Mouse (Mus musculus) CH12.LX (cell line): ENCODE results near the gene Rgs12. TPM values are rescaled to one million over a fixed set of nuclear protein-coding genes. Genes with fewer than 3 reads are reported as not detected.

Experiments used
- DNase-seq: peaks from one replicate; pipeline ENCODE4 v3.0.0-alpha.2; 2013; ENCODE audit errors: extremely low read depth
- H3K27ac ChIP-seq: 2 replicates; pipeline ENCODE4 v1.5.1; 2012; ENCODE audit warnings: low read depth, mild to moderate bottlenecking, control low read depth, moderate library complexity; ENCODE audit not compliant: insufficient read depth
- H3K27me3 ChIP-seq: replicated peaks from 2 replicates; pipeline ENCODE3; 2012; ENCODE audit warnings: inconsistent platforms
- H3K36me3 ChIP-seq, 2 experiments: replicated peaks in 1 of 2; 2 replicates each; pipeline versions ENCODE3 to v1.6.1; 2012; ENCODE audit warnings: inconsistent platforms in 1 of 2, low read length in 1 of 2, mild to moderate bottlenecking in 1 of 2, mixed read lengths in 1 of 2, moderate library complexity in 1 of 2; ENCODE audit not compliant: control insufficient read depth in 1 of 2, insufficient read depth in 1 of 2
- H3K4me1 ChIP-seq, 2 experiments: 2 replicates each; pipeline ENCODE4 v1.6.1; 2012; ENCODE audit warnings: inconsistent platforms in 1 of 2, moderate library complexity in 1 of 2; ENCODE audit not compliant: insufficient read depth in 2 of 2, control insufficient read depth in 1 of 2
- H3K4me2 ChIP-seq: 2 replicates; pipeline ENCODE4 v1.6.1; 2012; ENCODE audit warnings: low read depth, mild to moderate bottlenecking, control low read depth; ENCODE audit not compliant: poor library complexity, insufficient read depth, severe bottlenecking
- H3K4me3 ChIP-seq, 3 experiments: fragments of 150-350 bp in 1 of 3; sonication (generic) in 1 of 3; replicated peaks in 1 of 3; 2 replicates each; pipeline versions ENCODE3 to v1.5.1; 2011 to 2012; ENCODE audit warnings: low read depth in 2 of 3, low read length in 2 of 3, mild to moderate bottlenecking in 2 of 3, moderate library complexity in 2 of 3, control low read depth in 1 of 3, improper control_type of control experiment in 1 of 3, inconsistent platforms in 1 of 3, mixed read lengths in 1 of 3; ENCODE audit not compliant: poor library complexity in 1 of 3
- H3K79me2 ChIP-seq: replicated peaks from 2 replicates; pipeline ENCODE4 v1.6.1; 2012; ENCODE audit warnings: mild to moderate bottlenecking, moderate library complexity; ENCODE audit not compliant: control insufficient read depth, poor library complexity, insufficient read depth, severe bottlenecking; ENCODE audit errors: extremely low read depth
- H3K9ac ChIP-seq: 2 replicates; pipeline ENCODE4 v1.6.1; 2012; ENCODE audit warnings: low read depth, mild to moderate bottlenecking, control low read depth, moderate library complexity; ENCODE audit not compliant: insufficient read depth
- H3K9me3 ChIP-seq: replicated peaks from 2 replicates; pipeline ENCODE3; 2012; ENCODE audit warnings: low read length, inconsistent platforms, mixed read lengths
- CTCF ChIP-seq, 2 experiments: IDR thresholded peaks in 1 of 2; conservative IDR thresholded peaks in 1 of 2; 2 replicates each; pipeline ENCODE4 v1.5.1; 2011 to 2012; ENCODE audit warnings: low read depth in 2 of 2, low read length in 2 of 2, improper control_type of control experiment in 1 of 2, inconsistent platforms in 1 of 2, mild to moderate bottlenecking in 1 of 2, moderate library complexity in 1 of 2
- E2F4 ChIP-seq: IDR thresholded peaks from 2 replicates; pipeline ENCODE4 v1.6.1; 2011; ENCODE audit warnings: low read depth, low read length, improper control_type of control experiment; ENCODE audit not compliant: insufficient replicate concordance
- ELF1 ChIP-seq: IDR thresholded peaks from 2 replicates; pipeline ENCODE4 v1.6.1; 2014; ENCODE audit warnings: low read depth, mild to moderate bottlenecking, inconsistent platforms, low read length, improper control_type of control experiment
- EP300 ChIP-seq: IDR thresholded peaks from 2 replicates; pipeline ENCODE4 v1.6.1; 2011; ENCODE audit warnings: low read length, improper control_type of control experiment
- GABPA ChIP-seq: IDR thresholded peaks from 2 replicates; pipeline ENCODE4 v1.6.1; 2012; ENCODE audit warnings: low read depth, low read length, improper control_type of control experiment, inconsistent platforms; ENCODE audit not compliant: insufficient replicate concordance
- HCFC1 ChIP-seq: IDR thresholded peaks from 2 replicates; pipeline ENCODE4 v1.6.1; 2012; ENCODE audit warnings: low read depth, mild to moderate bottlenecking, inconsistent platforms, low read length, improper control_type of control experiment
- IRF4 ChIP-seq: IDR thresholded peaks from 2 replicates; pipeline ENCODE4 v1.6.1; 2014; ENCODE audit warnings: low read depth, mild to moderate bottlenecking, inconsistent platforms, low read length, improper control_type of control experiment
- JUND ChIP-seq: conservative IDR thresholded peaks from 2 replicates; pipeline ENCODE4 v1.6.1; 2011; ENCODE audit warnings: low read depth, low read length, improper control_type of control experiment
- KAT2A ChIP-seq: IDR thresholded peaks from 2 replicates; pipeline ENCODE4 v1.6.1; 2012; ENCODE audit warnings: low read length, improper control_type of control experiment, inconsistent platforms; ENCODE audit not compliant: insufficient replicate concordance
- MAFK ChIP-seq: IDR thresholded peaks from 2 replicates; pipeline ENCODE4 v1.6.1; 2011; ENCODE audit warnings: low read length, improper control_type of control experiment; ENCODE audit not compliant: insufficient replicate concordance
- MAZ ChIP-seq: IDR thresholded peaks from 2 replicates; pipeline ENCODE4 v1.6.1; 2012; ENCODE audit warnings: low read depth, mild to moderate bottlenecking, inconsistent platforms, low read length, improper control_type of control experiment, moderate library complexity
- MEF2A ChIP-seq: IDR thresholded peaks from 2 replicates; pipeline ENCODE4 v1.6.1; 2014; ENCODE audit warnings: low read depth, mild to moderate bottlenecking, inconsistent platforms, low read length, improper control_type of control experiment, borderline replicate concordance
- MXI1 ChIP-seq: IDR thresholded peaks from 2 replicates; pipeline ENCODE4 v1.6.1; 2011; ENCODE audit warnings: mild to moderate bottlenecking, low read depth, low read length, improper control_type of control experiment
- MYC ChIP-seq: IDR thresholded peaks from 2 replicates; pipeline ENCODE4 v1.6.1; 2011; ENCODE audit warnings: low read depth, mild to moderate bottlenecking, improper control_type of control experiment, low read length
- NELFE ChIP-seq: IDR thresholded peaks from 2 replicates; pipeline ENCODE4 v1.6.1; 2011; ENCODE audit warnings: low read depth, low read length, improper control_type of control experiment
- NRF1 ChIP-seq: IDR thresholded peaks from 2 replicates; pipeline ENCODE4 v1.6.1; 2014; ENCODE audit warnings: low read depth, mild to moderate bottlenecking, inconsistent platforms, low read length, improper control_type of control experiment, moderate library complexity
- POLR2A ChIP-seq: IDR thresholded peaks from 2 replicates; pipeline ENCODE4 v1.6.1; 2011; ENCODE audit warnings: low read depth, mild to moderate bottlenecking, improper control_type of control experiment, low read length
- POLR2AphosphoS2 ChIP-seq: IDR thresholded peaks from 2 replicates; pipeline ENCODE4 v1.6.1; 2011; ENCODE audit warnings: low read depth, low read length, improper control_type of control experiment
- RAD21 ChIP-seq: IDR thresholded peaks from 2 replicates; pipeline ENCODE4 v1.6.1; 2011; ENCODE audit warnings: low read depth, mild to moderate bottlenecking, low read length, improper control_type of control experiment, moderate library complexity
- RCOR1 ChIP-seq: conservative IDR thresholded peaks from 2 replicates; pipeline ENCODE4 v1.6.1; 2012; ENCODE audit warnings: low read depth, mild to moderate bottlenecking, inconsistent platforms, low read length, improper control_type of control experiment
- SIN3A ChIP-seq: IDR thresholded peaks from 2 replicates; pipeline ENCODE4 v1.6.1; 2012; ENCODE audit warnings: low read length, improper control_type of control experiment, inconsistent platforms
- SMC3 ChIP-seq: IDR thresholded peaks from 2 replicates; pipeline ENCODE4 v1.6.1; 2011; ENCODE audit warnings: low read depth, low read length, improper control_type of control experiment
- TBP ChIP-seq: conservative IDR thresholded peaks from 2 replicates; pipeline ENCODE4 v1.6.1; 2011; ENCODE audit warnings: low read depth, low read length, improper control_type of control experiment
- TCF12 ChIP-seq: IDR thresholded peaks from 2 replicates; pipeline ENCODE4 v1.6.1; 2014; ENCODE audit warnings: low read depth, mild to moderate bottlenecking, inconsistent platforms, low read length, improper control_type of control experiment
- UBTF ChIP-seq: IDR thresholded peaks from 2 replicates; pipeline ENCODE4 v1.6.1; 2012; ENCODE audit warnings: low read depth, mild to moderate bottlenecking, inconsistent platforms, low read length, improper control_type of control experiment, moderate library complexity
- USF1 ChIP-seq: IDR thresholded peaks from 2 replicates; pipeline ENCODE4 v1.6.1; 2014; ENCODE audit warnings: low read depth, mild to moderate bottlenecking, inconsistent platforms, low read length, improper control_type of control experiment
- USF2 ChIP-seq: conservative IDR thresholded peaks from 2 replicates; pipeline ENCODE4 v1.6.1; 2011; ENCODE audit warnings: low read depth, low read length, improper control_type of control experiment
- ZC3H11A ChIP-seq: IDR thresholded peaks from 2 replicates; pipeline ENCODE4 v1.6.1; 2012; ENCODE audit warnings: low read depth, mild to moderate bottlenecking, inconsistent platforms, low read length, improper control_type of control experiment
- ZKSCAN1 ChIP-seq: IDR thresholded peaks from 2 replicates; pipeline ENCODE4 v1.6.1; 2012; ENCODE audit warnings: low read depth, inconsistent platforms, low read length, improper control_type of control experiment, borderline replicate concordance
- ZMIZ1 ChIP-seq: IDR thresholded peaks from 2 replicates; pipeline ENCODE4 v1.6.1; 2012; ENCODE audit warnings: low read depth, mild to moderate bottlenecking, inconsistent platforms, low read length, improper control_type of control experiment
- dilution Hi-C: fragments of 300-500 bp; cut with MboI; formaldehyde crosslinking; loops from 2 replicates; pipeline ENCODE4 v1.14.3; 2020; ENCODE audit warnings: low sequenced_read_pairs; ENCODE audit not compliant: extremely low pct_unique_long_range_greater_than_20kb, extremely low pct_ligation_motif_present
- in situ Hi-C: fragments of 300-500 bp; cut with MboI; formaldehyde crosslinking; loops from 3 replicates; pipeline ENCODE4 v1.14.3; 2019; ENCODE audit warnings: low sequenced_read_pairs, low pct_ligation_motif_present, low pct_unique_long_range_greater_than_20kb, mixed read lengths
- polyA plus RNA-seq: library from polyadenylated mRNA; unstranded; fragments of >175 nt; gene quantifications from 2 replicates; pipeline ENCODE4 v1.2.1, GENCODE M21; 2012; ENCODE audit warnings: low read depth; ENCODE audit not compliant: insufficient read length
- total RNA-seq, 2 experiments: library from RNA; depleted of rRNA; stranded (reverse); fragments of 300-350 nt in 1 of 2; fragments of >200 nt in 1 of 2; gene quantifications; 2 replicates each; pipeline ENCODE4 v1.2.3; 2012 to 2014

The Rgs12 gene
- total and polyA plus RNA-seq, 3 experiments, result 6.8 to 9.8 (median 8.1) TPM

- H3K79me2 ChIP-seq, result no peaks in the 10 kb centered on the region
- in situ Hi-C loops, result loop anchor here (5.0 kb wide), 1 partner anchor 122 kb away; no protein-coding TSS in a partner anchor
Measured at GRCm38 (mm10) chr5:34915801-34916200, 33.4 kb upstream of the Rgs12 start.

GRCm38 (mm10) chr5:34917234-34917655, 32.0 kb upstream of the Rgs12 start:
- no peaks in the 10 kb centered on the region for H3K27me3 ChIP-seq
- peaks cover 0 to 7% of the 10 kb centered on the region in 2 experiments; a peak in 1 of 4 replicates for H3K4me1 ChIP-seq
- no peak overlapping the region for H3K9ac ChIP-seq
- no peaks in the 10 kb centered on the region for H3K9me3 ChIP-seq
- in situ Hi-C loops (loop anchor here (5.0 kb wide), 1 partner anchor 120 kb away; no protein-coding TSS in a partner anchor), dilution Hi-C loops (no loop called here)
- no peak overlapping the region for H3K4me3 ChIP-seq
- H3K79me2 ChIP-seq, result no peaks in the 10 kb centered on the region
- peaks cover 3 to 28% of the 10 kb centered on the region in 2 experiments for H3K36me3 ChIP-seq
- no peak overlapping the region for H3K27ac ChIP-seq
- TF ChIP-seq GABPA (no peak), USF2 (no peak), MXI1 (no peak), JUND (no peak), UBTF (no peak), HCFC1 (no peak), MYC (no peak), TCF12 (no peak), RAD21 (no peak), CTCF (conservative IDR thresholded peaks at IDR 0.05 in 1 of 2, IDR thresholded peaks at IDR 0.05 in 1 of 2; ENCODE audit: low read depth in 2 of 2, low read length in 2 of 2) (no peak), ZMIZ1 (no peak)
- TF ChIP-seq, all 38 proteins: peak for 0
- no peak for DNase-seq
- H3K4me2 ChIP-seq, result no peak overlapping the region

More at GRCm38 (mm10) chr5:34915801-34916200, 33.4 kb upstream of the Rgs12 start:
- peak; percentile 63 for DNase-seq
- H3K36me3 ChIP-seq, result peaks cover 0 to 31% of the 10 kb centered on the region in 2 experiments
- TF ChIP-seq NELFE, result 0 out of 2 replicates have a peak, but pooled peaks have one; percentile 21
- peak; percentile 34; the same call in 1 of the 2 replicates for TF ChIP-seq ZC3H11A
- TF ChIP-seq MAZ, result 0 out of 2 replicates have a peak, but pooled peaks have one; percentile 29
- peak; percentile 21; the same call in 1 of the 2 replicates for TF ChIP-seq IRF4
- no peak for TF ChIP-seq KAT2A
- no peak for TF ChIP-seq E2F4
- TF ChIP-seq CTCF (conservative IDR thresholded peaks at IDR 0.05 in 1 of 2, IDR thresholded peaks at IDR 0.05 in 1 of 2; ENCODE audit: low read depth in 2 of 2, low read length in 2 of 2), result peak; percentile 68 to 86
- TF ChIP-seq USF2, result no peak
- TF ChIP-seq EP300, result no peak
- no peak for TF ChIP-seq POLR2A
- TF ChIP-seq NRF1, result peak; percentile 42; the same call in 1 of the 2 replicates
- TF ChIP-seq ELF1, result 0 out of 2 replicates have a peak, but pooled peaks have one; percentile 28
- TF ChIP-seq GABPA, result no peak
- no peak for TF ChIP-seq RCOR1
- peak; percentile 80 for TF ChIP-seq RAD21
- no peak for TF ChIP-seq ZKSCAN1
- TF ChIP-seq ZMIZ1, result no peak
- TF ChIP-seq MEF2A, result no peak
- no peak for TF ChIP-seq POLR2AphosphoS2
- 0 out of 2 replicates have a peak, but pooled peaks have one; percentile 5 for TF ChIP-seq MAFK
- TF ChIP-seq SMC3, result peak; percentile 87
- TF ChIP-seq USF1, result no peak
- TF ChIP-seq SIN3A, result no peak
- no peak for TF ChIP-seq TBP
- TF ChIP-seq, all 38 proteins: peak for 10
- Histone ChIP-seq H3K27ac (no peak overlapping the region), H3K4me2 (no peak overlapping the region), H3K4me1 (peaks cover 0 to 7% of the 10 kb centered on the region in 2 experiments; a peak in 1 of 4 replicates), H3K9ac (no peak overlapping the region), H3K9me3 (no peaks in the 10 kb centered on the region), H3K27me3 (no peaks in the 10 kb centered on the region), H3K4me3 (no peak overlapping the region)
- dilution Hi-C loops, result no loop called here
